Mouse (Mus musculus) heart, embryonic 14.5 days (tissue): ENCODE results near the gene Scaf8. TPM values are rescaled to one million over a fixed set of nuclear protein-coding genes. Genes with fewer than 3 reads are reported as not detected.
"Not testable (repeated sequence)": the region's sequence is repeated elsewhere in the genome, so short reads cannot be mapped to it uniquely, and the experiment has no call there.

Experiments used
- ATAC-seq: fragments of 200-750 bp; cut with Nextera tagmentation; 2 replicates; pipeline ENCODE4 v1.8.0; 2017; ENCODE audit warnings: low read depth, moderate TSS enrichment; ENCODE audit not compliant: insufficient number of reproducible peaks, insufficient read depth, low FRiP score
- H3K27ac ChIP-seq, 2 experiments: fragments of 200-500 bp in 1 of 2; fragments of 300-500 bp in 1 of 2; sonication (generic) in 1 of 2; replicated peaks in 1 of 2; 2 replicates each; pipeline ENCODE4 v1.5.1; 2012 to 2014; ENCODE audit warnings: low read depth in 2 of 2, low read length in 2 of 2, control low read depth in 1 of 2, mild to moderate bottlenecking in 1 of 2, mixed read lengths in 1 of 2; ENCODE audit not compliant: control insufficient read depth in 1 of 2, insufficient read depth in 1 of 2
- H3K27me3 ChIP-seq: fragments of 300-500 bp; sonication (generic); 2 replicates; pipeline ENCODE4 v1.6.1; 2014; ENCODE audit warnings: mild to moderate bottlenecking, low read length, control low read depth; ENCODE audit not compliant: control insufficient read depth, insufficient read depth
- H3K36me3 ChIP-seq: fragments of 300-500 bp; sonication (generic); 2 replicates; pipeline ENCODE4 v1.6.1; 2014; ENCODE audit warnings: mild to moderate bottlenecking, control low read depth, low read length, mixed read lengths; ENCODE audit not compliant: control insufficient read depth, insufficient read depth
- H3K4me1 ChIP-seq, 2 experiments: fragments of 200-500 bp in 1 of 2; fragments of 300-500 bp in 1 of 2; sonication (generic) in 1 of 2; 2 replicates each; pipeline ENCODE4 v1.6.1; 2012 to 2014; ENCODE audit warnings: low read length in 2 of 2, control low read depth in 1 of 2, mixed read lengths in 1 of 2; ENCODE audit not compliant: control insufficient read depth in 2 of 2, insufficient read depth in 2 of 2
- H3K4me2 ChIP-seq: fragments of 300-500 bp; sonication (generic); 2 replicates; pipeline ENCODE4 v1.6.1; 2014; ENCODE audit warnings: mild to moderate bottlenecking, low read length
- H3K4me3 ChIP-seq, 2 experiments: fragments of 200-500 bp in 1 of 2; fragments of 300-500 bp in 1 of 2; sonication (generic) in 1 of 2; 2 replicates each; pipeline ENCODE4 v1.5.1; 2012 to 2014; ENCODE audit warnings: low read length in 2 of 2, mild to moderate bottlenecking in 2 of 2, control low read depth in 1 of 2, low read depth in 1 of 2, moderate library complexity in 1 of 2; ENCODE audit not compliant: control insufficient read depth in 1 of 2, insufficient read depth in 1 of 2
- H3K9ac ChIP-seq: fragments of 300-500 bp; sonication (generic); 2 replicates; pipeline ENCODE4 v1.6.1; 2014; ENCODE audit warnings: mild to moderate bottlenecking, low read length
- H3K9me3 ChIP-seq: fragments of 300-500 bp; sonication (generic); 2 replicates; pipeline ENCODE4 v1.6.1; 2016; ENCODE audit warnings: low read length, control low read depth; ENCODE audit not compliant: control insufficient read depth
- WGBS: fragments of 180-500 bp; shearing (Covaris S2); extraction: QIAGEN DNeasy Blood & Tissue Kit; methylation state at CpG from one replicate; pipeline ENCODE4 v1.1.7; 2014; 5-methylcytosine and 5-hydroxymethylcytosine counted together
- polyA plus RNA-seq: library from polyadenylated mRNA; unstranded; fragments of >200 nt; fragmentation: Nextera tagmentation; extraction: Ambion mirVana; gene quantifications from 2 replicates; pipeline ENCODE4 v1.2.1, GENCODE M21; 2014

The Scaf8 gene
- polyA plus RNA-seq, 1 experiment from 2014 or later, result 16.8 TPM

GRCm38 (mm10) chr17:3150701-3151100 lies 35.9 kb downstream of the Scaf8 start:
- not testable (repeated sequence) for ATAC-seq, H3K9ac ChIP-seq, H3K4me3 ChIP-seq, H3K9me3 ChIP-seq, H3K27ac ChIP-seq, H3K4me2 ChIP-seq, H3K27me3 ChIP-seq
- Histone ChIP-seq H3K4me1 (peaks cover 0 to 12% of the 10 kb centered on the region in 2 experiments; a peak in 1 of 4 replicates), H3K36me3 (peaks cover 47% of the 10 kb centered on the region)
- 85% methylated on average over 1 of the region's 1 CpGs for WGBS

- H3K27me3 ChIP-seq, result no peaks in the 10 kb centered on the region
- peaks cover 0 to 12% of the 10 kb centered on the region in 2 experiments; a peak in 1 of 4 replicates for H3K4me1 ChIP-seq
- no peak overlapping the region for H3K27ac ChIP-seq
- H3K4me3 ChIP-seq, result no peak overlapping the region
- peaks cover 48% of the 10 kb centered on the region for H3K36me3 ChIP-seq
- H3K9me3 ChIP-seq, result no peaks in the 10 kb centered on the region
- ATAC-seq, result no peak
- no peak overlapping the region for H3K4me2 ChIP-seq
- H3K9ac ChIP-seq, result no peak overlapping the region
These were observed 36.4 kb downstream of the Scaf8 start for GRCm38 (mm10) chr17:3151181-3151580.

GRCm38 (mm10) chr17:3156176-3156575 lies 41.4 kb downstream of the Scaf8 start:
- H3K27ac ChIP-seq, ATAC-seq, H3K9me3 ChIP-seq, H3K4me2 ChIP-seq, H3K4me3 ChIP-seq, H3K4me1 ChIP-seq, H3K9ac ChIP-seq, H3K27me3 ChIP-seq: not testable (repeated sequence)
- peaks cover 65% of the 10 kb centered on the region for H3K36me3 ChIP-seq
- WGBS, result 85% methylated on average over 9 of the region's 9 CpGs

- ATAC-seq, result no peak
- H3K4me2 ChIP-seq, result no peak overlapping the region
- no peak overlapping the region for H3K27ac ChIP-seq
- H3K27me3 ChIP-seq, result no peaks in the 10 kb centered on the region
- H3K4me1 ChIP-seq, result peaks cover 0 to 4% of the 10 kb centered on the region in 2 experiments; a peak in 1 of 4 replicates
- no peaks in the 10 kb centered on the region for H3K9me3 ChIP-seq
- H3K9ac ChIP-seq, result no peak overlapping the region
- H3K36me3 ChIP-seq, result peaks cover 62% of the 10 kb centered on the region
- no peak overlapping the region for H3K4me3 ChIP-seq
These were observed 42.2 kb downstream of the Scaf8 start for GRCm38 (mm10) chr17:3157016-3157415.

GRCm38 (mm10) chr17:3162905-3163304 lies 48.1 kb downstream of the Scaf8 start:
- Histone ChIP-seq H3K36me3 (peaks cover 57% of the 10 kb centered on the region), H3K9me3 (no peaks in the 10 kb centered on the region), H3K4me3 (no peak overlapping the region), H3K27ac (no peak overlapping the region), H3K27me3 (no peaks in the 10 kb centered on the region), H3K9ac (no peak overlapping the region), H3K4me1 (no peaks in the 10 kb centered on the region), H3K4me2 (no peak overlapping the region)
- WGBS, result 89% methylated on average over 4 of the region's 4 CpGs
- ATAC-seq, result no peak

- WGBS, result 65% methylated on average over 1 of the region's 1 CpGs
- not testable (repeated sequence) for H3K4me2 ChIP-seq, H3K9ac ChIP-seq, H3K9me3 ChIP-seq, H3K27me3 ChIP-seq, H3K4me3 ChIP-seq, ATAC-seq, H3K27ac ChIP-seq, H3K4me1 ChIP-seq
- peaks cover 59% of the 10 kb centered on the region for H3K36me3 ChIP-seq
These were observed 65.7 kb downstream of the Scaf8 start for GRCm38 (mm10) chr17:3180425-3180945.

- not testable (repeated sequence) for H3K4me1 ChIP-seq, H3K4me3 ChIP-seq, H3K27me3 ChIP-seq, H3K27ac ChIP-seq, H3K9ac ChIP-seq, ATAC-seq, H3K9me3 ChIP-seq, H3K4me2 ChIP-seq
- peaks cover 85% of the 10 kb centered on the region for H3K36me3 ChIP-seq
These were observed 80.7 kb downstream of the Scaf8 start for GRCm38 (mm10) chr17:3195483-3195882.

- Histone ChIP-seq H3K4me2 (no peak overlapping the region), H3K27ac (no peak overlapping the region), H3K27me3 (no peaks in the 10 kb centered on the region), H3K4me1 (no peaks in the 10 kb centered on the region), H3K9ac (no peak overlapping the region), H3K36me3 (peaks cover 70% of the 10 kb centered on the region), H3K4me3 (no peak overlapping the region), H3K9me3 (no peaks in the 10 kb centered on the region)
- ATAC-seq, result no peak
- whole genome bisulfite sequencing, result 95% methylated on average over 8 of the region's 8 CpGs
These were observed 85.6 kb downstream of the Scaf8 start for GRCm38 (mm10) chr17:3200328-3200727.
